Mouse (Mus musculus): Measurements from ENCODE around the gene Rtel1. TPM values are rescaled to one million over a fixed set of nuclear protein-coding genes. Genes with fewer than 3 reads are reported as not detected.

Gene Rtel1
- total RNA-seq (2015; ENCODE audit: low replicate concordance) (63.3 and 80.4 TPM in 2 replicates), total RNA-seq (2017; ENCODE audit: low replicate concordance) (52.0 and 60.7 TPM in 2 replicates)

DNA sequence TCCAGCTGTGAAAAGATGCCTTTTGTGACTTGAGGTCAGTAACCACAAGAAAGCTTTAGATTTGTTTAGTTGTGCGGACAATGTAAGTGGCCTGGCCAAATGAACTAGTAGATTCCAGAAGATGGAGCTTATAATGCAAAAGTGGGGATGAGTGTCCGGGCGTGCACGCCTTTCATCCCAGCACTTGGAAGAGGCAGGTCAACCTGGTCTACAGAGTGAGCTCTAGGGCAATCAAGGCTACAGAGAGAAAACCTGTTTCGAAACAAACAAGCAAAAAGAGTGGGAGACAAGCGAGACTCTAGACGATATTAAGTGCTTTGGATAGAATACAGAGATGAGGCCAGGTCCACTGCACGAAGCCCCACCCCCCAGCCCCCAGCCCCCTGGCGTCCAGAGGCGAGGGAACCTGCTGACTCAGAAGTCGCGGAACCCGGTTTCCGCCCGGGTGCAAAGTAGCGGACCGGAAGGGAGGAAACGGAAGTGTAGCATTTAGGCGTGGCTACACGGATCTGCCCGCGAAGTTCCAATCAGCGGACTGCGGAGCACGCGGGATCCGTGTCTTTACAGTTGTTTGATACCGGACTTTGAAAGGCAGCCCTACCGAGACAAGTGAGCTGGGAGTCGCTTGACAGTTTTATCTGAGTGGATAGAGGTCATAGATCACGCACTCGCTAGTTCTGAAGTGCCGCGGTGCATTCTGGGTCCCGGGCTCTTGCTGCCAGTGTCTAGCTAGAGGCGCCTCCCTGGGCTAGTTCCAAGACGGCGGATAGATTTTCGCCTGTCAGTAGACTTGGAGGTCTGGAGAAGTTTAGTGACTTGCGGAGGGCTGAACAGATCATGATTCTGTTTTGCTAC is at the start of gene Rtel1:
Gene Rtel1 (plus strand): TSS at position 492 of the 855 bp plus-strand sequence.
- peak; percentile 95 for ATAC-seq (replicated peaks; ENCODE audit: low FRiP score, poor library complexity, severe bottlenecking)

DNA sequence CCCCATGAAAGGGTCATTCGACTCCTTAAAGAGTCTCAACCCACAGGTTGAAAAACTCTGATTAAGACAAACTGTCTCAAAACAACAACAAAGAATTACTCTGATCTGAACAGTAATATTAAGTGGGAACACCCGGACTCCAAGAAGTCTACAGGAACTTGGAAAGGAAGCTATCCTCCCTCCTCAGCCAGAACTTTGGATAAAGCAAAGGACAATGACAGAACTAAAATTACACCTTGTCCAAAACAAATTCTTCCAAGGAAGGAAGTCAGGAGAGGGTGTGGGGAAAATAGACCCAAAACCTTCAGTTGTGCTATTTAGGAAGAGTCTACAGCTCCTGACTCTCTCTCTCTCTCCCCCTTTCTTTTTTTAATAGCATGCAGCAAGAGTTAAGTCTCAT is 47.4 kb upstream of the Rtel1 start:
- ATAC-seq (replicated peaks; ENCODE audit: low FRiP score, poor library complexity, severe bottlenecking): no peak

GRCm38 (mm10) chr2:181273829-181274228 is 45.7 kb upstream of the Rtel1 start:
- no peak for ATAC-seq (replicated peaks; ENCODE audit: low FRiP score, poor library complexity, severe bottlenecking)

- ATAC-seq (replicated peaks; ENCODE audit: low FRiP score, poor library complexity, severe bottlenecking): no peak
Measured at GRCm38 (mm10) chr2:181274639-181275038, 44.9 kb upstream of the Rtel1 start.

GRCm38 (mm10) chr2:181276766-181277165 is 42.8 kb upstream of the Rtel1 start:
- ATAC-seq (replicated peaks; ENCODE audit: low FRiP score, poor library complexity, severe bottlenecking): no peak

- ATAC-seq (replicated peaks; ENCODE audit: low FRiP score, poor library complexity, severe bottlenecking): no peak
Measured at GRCm38 (mm10) chr2:181277866-181278265, 41.7 kb upstream of the Rtel1 start.

GRCm38 (mm10) chr2:181279968-181280367 is 39.6 kb upstream of the Rtel1 start:
- no peak for ATAC-seq (replicated peaks; ENCODE audit: low FRiP score, poor library complexity, severe bottlenecking)

DNA sequence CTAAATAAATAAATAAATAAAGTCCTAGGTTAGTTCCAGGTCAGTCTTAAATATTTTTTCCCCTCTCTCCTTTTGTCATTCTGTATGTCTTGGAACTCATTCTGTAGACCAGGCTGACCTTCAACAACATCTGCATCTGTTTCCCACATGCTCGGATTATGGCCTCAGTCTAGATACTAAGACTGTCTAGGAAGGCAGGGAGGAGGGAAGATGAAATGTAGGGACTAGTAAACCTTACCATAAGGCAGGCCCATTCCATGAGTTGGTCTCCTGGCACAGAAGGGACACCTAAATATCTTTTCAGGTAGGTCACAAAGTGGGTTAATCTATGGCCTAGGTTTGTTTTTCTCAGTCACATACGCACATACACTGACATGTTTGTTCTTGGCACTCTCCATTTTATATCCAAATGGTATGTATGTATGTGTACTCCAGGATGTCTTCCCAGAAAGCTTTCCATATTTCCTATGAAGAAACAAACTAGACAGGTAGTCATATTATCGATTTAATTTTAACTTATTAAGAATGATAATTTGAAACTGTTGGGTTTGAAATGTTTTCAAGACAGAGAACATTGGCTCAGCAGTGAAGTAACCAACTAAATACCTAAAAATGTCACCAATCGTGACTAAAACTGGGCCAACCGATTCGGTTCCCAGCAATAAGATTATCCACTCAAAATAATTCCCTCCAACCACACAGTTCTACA is 32.8 kb upstream of the Rtel1 start:
- no peak for ATAC-seq (replicated peaks; ENCODE audit: low FRiP score, poor library complexity, severe bottlenecking)

DNA sequence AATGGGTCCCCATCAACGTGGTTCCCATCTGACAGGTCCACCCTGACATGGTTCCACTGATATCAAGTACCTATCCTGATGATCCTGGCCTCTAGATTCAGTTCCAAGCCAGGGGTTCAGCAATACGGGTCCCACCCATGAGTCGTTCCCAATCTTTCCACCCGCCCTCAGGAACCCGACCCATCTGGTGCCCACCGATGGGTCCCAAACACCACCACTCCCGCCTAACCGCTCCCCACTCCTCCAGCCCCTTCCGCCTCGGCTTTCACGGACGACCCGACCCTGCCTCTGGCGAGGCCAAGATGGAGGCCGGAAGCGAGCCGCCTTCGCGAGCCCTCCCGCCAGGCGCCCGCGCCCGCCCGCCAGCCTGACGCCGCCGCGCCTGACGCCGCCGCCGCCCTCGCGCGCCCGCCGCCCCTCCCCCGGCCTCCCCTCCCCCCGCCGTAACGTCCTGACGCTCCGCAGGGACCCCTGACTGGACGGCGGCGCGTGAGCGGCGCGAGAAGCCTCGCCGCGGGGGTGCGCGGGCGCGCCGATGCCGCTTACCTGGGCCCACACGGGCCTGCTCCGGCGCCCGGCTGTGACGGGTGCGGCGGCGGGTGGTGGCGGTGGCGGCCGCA is 32.1 kb upstream of the Rtel1 start:
- ATAC-seq (replicated peaks; ENCODE audit: low FRiP score, poor library complexity, severe bottlenecking): peak; percentile 67

- peak; percentile 92 for ATAC-seq (replicated peaks; ENCODE audit: low FRiP score, poor library complexity, severe bottlenecking)
Measured at GRCm38 (mm10) chr2:181287958-181288350, 31.6 kb upstream of the Rtel1 start, which contains the start of gene Gmeb2. Gene Gmeb2, minus strand, starts transcription at chr2:181288035.

DNA sequence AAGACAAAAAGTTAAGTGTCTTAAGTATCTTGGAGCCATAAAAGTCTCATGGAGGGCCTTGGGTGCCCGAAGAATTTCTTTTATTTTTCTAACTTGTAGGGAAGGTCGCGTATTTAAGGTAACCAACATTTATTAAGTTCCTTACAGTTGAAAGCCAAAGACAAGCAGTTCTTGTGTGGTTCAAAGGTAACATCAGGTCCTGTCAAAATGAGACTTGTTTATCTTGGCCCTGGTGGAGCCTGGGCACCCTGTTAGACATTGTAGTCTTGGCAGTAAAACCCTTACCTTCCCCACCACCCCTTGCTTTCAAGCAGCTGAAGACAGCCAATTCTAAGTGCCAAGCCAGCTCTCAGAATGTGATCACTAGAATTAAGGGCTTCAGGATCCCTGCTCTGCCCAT is 30.8 kb upstream of the Rtel1 start:
- ATAC-seq (replicated peaks; ENCODE audit: low FRiP score, poor library complexity, severe bottlenecking): no peak

GRCm38 (mm10) chr2:181290937-181291336 is 28.6 kb upstream of the Rtel1 start:
- ATAC-seq (replicated peaks; ENCODE audit: low FRiP score, poor library complexity, severe bottlenecking): no peak

GRCm38 (mm10) chr2:181302041-181302440 is 17.5 kb upstream of the Rtel1 start:
- no peak for ATAC-seq (replicated peaks; ENCODE audit: low FRiP score, poor library complexity, severe bottlenecking)

DNA sequence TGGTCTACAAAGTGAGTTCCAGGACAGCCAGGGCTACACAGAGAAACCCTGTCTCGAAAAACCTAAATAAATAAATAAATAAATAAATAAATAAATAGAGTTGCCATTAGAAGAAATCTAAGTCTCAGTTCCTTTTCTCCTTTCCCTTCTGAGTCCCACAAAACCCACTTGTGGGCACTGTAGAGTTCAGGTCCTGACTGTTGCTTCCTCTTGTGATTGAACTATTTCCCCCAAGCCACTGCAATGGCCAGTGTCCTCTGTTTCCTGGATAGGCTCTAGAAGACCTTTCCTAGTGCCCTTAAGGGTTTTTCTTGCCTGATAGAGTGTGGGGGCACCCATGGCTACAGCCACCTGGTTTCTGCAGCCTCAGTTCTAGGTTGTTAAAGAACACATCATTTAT is 14.6 kb upstream of the Rtel1 start:
- ATAC-seq (replicated peaks; ENCODE audit: low FRiP score, poor library complexity, severe bottlenecking): no peak

DNA sequence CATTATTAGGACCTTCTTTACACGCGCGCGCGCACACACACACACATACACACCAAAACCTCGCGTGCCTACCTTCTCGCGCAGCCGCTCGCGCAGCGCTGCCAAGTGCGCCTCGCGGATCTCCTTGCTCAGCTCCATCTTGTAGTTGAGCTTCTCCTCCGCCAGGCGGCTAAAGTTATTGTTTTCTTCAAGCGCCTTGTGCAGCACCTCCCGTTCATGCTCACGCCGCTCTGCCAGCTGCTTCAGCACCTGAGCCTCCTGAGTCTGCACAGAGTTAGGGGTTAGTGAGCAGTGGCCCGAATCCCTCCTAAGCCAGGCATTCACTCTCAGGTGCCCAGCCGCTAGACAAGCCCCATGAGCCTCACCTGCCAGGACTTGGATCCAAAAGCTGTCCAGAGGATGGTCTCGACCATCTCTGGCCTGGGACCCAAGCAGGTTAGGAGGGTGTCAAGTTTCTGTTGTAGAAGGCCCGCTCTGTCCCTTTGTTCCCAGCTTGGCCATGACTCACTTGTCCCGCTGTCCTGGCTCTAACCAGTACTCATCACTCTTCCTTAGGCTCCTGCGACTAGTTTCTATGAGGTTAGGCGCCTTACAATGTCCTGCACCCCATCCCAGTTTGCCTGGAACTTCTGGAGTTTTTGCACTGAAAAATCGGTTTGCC is 12.3 kb upstream of the Rtel1 start:
- ATAC-seq (replicated peaks; ENCODE audit: low FRiP score, poor library complexity, severe bottlenecking): 0 out of 2 replicates have a peak, but pooled peaks have one; percentile 46

GRCm38 (mm10) chr2:181312435-181312834 is 7.1 kb upstream of the Rtel1 start:
- ATAC-seq (replicated peaks; ENCODE audit: low FRiP score, poor library complexity, severe bottlenecking): no peak

DNA sequence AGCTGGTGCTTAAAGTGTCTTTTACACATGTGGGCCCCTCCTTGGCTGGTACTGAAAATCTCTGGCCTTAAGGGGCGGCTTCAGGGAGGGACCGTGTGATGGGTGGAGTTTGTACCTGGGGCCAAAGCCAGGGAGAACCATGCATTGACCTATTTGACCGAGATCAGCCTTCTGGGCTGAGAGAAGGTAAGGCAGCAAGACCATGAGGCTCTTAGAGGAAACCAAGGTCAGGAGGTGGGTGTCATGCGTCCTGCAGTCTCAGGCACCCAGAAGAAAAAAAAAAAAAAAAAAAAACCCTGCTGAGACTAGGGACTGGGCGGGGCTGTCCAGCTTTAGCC is 6.6 kb upstream of the Rtel1 start:
- no peak for ATAC-seq (replicated peaks; ENCODE audit: low FRiP score, poor library complexity, severe bottlenecking)

GRCm38 (mm10) chr2:181313344-181314079 is 6.0 kb upstream of the Rtel1 start:
- 0 out of 2 replicates have a peak, but pooled peaks have one; percentile 22 for ATAC-seq (replicated peaks; ENCODE audit: low FRiP score, poor library complexity, severe bottlenecking)

DNA sequence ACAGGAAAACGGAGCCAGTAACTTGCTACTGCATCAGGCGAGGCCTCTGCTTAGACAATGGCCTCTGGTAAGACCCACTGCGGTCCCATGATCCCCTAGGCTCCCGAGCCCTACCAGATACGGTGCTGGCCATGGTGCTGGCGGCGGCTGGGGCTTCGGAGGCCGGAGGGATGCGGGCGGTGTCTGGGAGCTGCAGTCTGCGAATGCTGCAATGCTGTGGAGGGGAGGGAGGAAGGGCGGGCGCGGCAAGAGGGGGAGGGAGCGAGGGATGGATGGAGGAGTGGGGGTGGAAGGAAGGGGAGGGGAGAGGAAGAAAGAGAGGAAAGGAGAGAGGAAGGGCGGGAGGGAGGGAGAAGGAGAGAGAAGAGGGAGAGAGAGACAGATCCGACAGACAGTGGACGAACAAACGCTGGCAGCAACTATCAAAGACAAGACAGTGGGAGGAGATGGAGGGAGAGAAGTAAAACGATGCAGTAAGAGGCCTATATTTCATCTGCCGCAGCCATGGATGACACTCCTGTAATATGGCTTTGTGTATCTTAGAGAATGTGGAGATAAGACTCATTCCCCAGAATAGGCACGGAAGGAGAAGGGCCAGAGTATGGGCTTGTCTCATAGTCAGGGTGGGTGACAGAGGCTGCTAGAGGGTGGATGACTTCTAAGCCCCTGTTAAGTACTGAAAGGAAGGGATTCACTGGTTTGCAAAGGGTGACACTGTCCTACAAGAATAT is 5.3 kb upstream of the Rtel1 start, which contains the start of gene Stmn3:
Gene Stmn3 (minus strand): TSS at position 421 of the 731 bp plus-strand sequence.
- no peak for ATAC-seq (replicated peaks; ENCODE audit: low FRiP score, poor library complexity, severe bottlenecking)
